Mouse (Mus musculus) kidney, embryonic 16.5 days (tissue): ENCODE results near the gene Wbp1. TPM values are rescaled to one million over a fixed set of nuclear protein-coding genes. Genes with fewer than 3 reads are reported as not detected.

Experiments
- ATAC-seq: fragments of 200-750 bp; cut with Nextera tagmentation; 2 replicates; pipeline ENCODE4 v1.8.0; 2017; ENCODE audit warnings: moderate TSS enrichment; ENCODE audit not compliant: low FRiP score, low TSS enrichment
- H3K27ac ChIP-seq: fragments of 300-500 bp; sonication (generic); 2 replicates; pipeline ENCODE4 v1.5.1; 2014; ENCODE audit warnings: low read length
- H3K27me3 ChIP-seq: fragments of 300-500 bp; sonication (generic); 2 replicates; pipeline ENCODE4 v1.6.1; 2014; ENCODE audit warnings: low read length, control low read depth, mixed read lengths; ENCODE audit not compliant: insufficient read depth
- H3K36me3 ChIP-seq: fragments of 300-500 bp; sonication (generic); 2 replicates; pipeline ENCODE4 v1.6.1; 2014; ENCODE audit warnings: low read length, control low read depth, mixed read lengths; ENCODE audit not compliant: insufficient read depth
- H3K4me1 ChIP-seq: fragments of 300-500 bp; sonication (generic); 2 replicates; pipeline ENCODE4 v1.6.1; 2014; ENCODE audit warnings: low read length, control low read depth, mixed read lengths; ENCODE audit not compliant: insufficient read depth
- H3K4me2 ChIP-seq: fragments of 300-500 bp; sonication (generic); replicated peaks from 2 replicates; pipeline ENCODE4 v1.6.1; 2014; ENCODE audit warnings: low read depth, low read length
- H3K4me3 ChIP-seq: fragments of 300-500 bp; sonication (generic); 2 replicates; pipeline ENCODE4 v1.5.1; 2014; ENCODE audit warnings: mild to moderate bottlenecking, low read length
- H3K9ac ChIP-seq: fragments of 300-500 bp; sonication (generic); replicated peaks from 2 replicates; pipeline ENCODE4 v1.6.1; 2014; ENCODE audit warnings: low read length
- H3K9me3 ChIP-seq: fragments of 300-500 bp; sonication (generic); 2 replicates; pipeline ENCODE4 v1.6.1; 2016; ENCODE audit warnings: low read length, control low read depth
- WGBS: fragments of 180-500 bp; shearing (Covaris S2); extraction: QIAGEN DNeasy Blood & Tissue Kit; methylation state at CpG from one replicate; pipeline ENCODE4 v1.1.7; 2014; 5-methylcytosine and 5-hydroxymethylcytosine counted together
- polyA plus RNA-seq: library from polyadenylated mRNA; unstranded; fragments of >200 nt; fragmentation: Nextera tagmentation; extraction: Ambion mirVana; gene quantifications from 2 replicates; pipeline ENCODE4 v1.2.1, GENCODE M21; 2015

Wbp1 gene
- polyA plus RNA-seq, 1 experiment from 2014 or later = 160 TPM

- H3K4me1 ChIP-seq = peaks cover 62% of the 10 kb centered on the region
- no peaks in the 10 kb centered on the region for H3K9me3 ChIP-seq
- ATAC-seq = no peak
- H3K9ac ChIP-seq = peak overlapping the region; percentile 82
- H3K27ac ChIP-seq = peak overlapping the region; percentile 45
- peaks cover 20% of the 10 kb centered on the region for H3K36me3 ChIP-seq
- no peak overlapping the region for H3K4me3 ChIP-seq
- H3K4me2 ChIP-seq = peak overlapping the region; percentile 87; the same call in 1 of the 2 replicates
- 61% methylated on average over 14 of the region's 14 CpGs for WGBS
- no peaks in the 10 kb centered on the region for H3K27me3 ChIP-seq
Observed at GRCm38 (mm10) chr6:83118825-83119733, 2.3 kb downstream of the Wbp1 start.

GRCm38 (mm10) chr6:83118369-83118768 lies 3.0 kb downstream of the Wbp1 start:
- Histone ChIP-seq H3K4me3 (no peak overlapping the region), H3K36me3 (peaks cover 20% of the 10 kb centered on the region), H3K4me1 (peaks cover 55% of the 10 kb centered on the region), H3K27ac (no peak overlapping the region), H3K4me2 (no peak overlapping the region), H3K9ac (no peak overlapping the region), H3K9me3 (no peaks in the 10 kb centered on the region), H3K27me3 (no peaks in the 10 kb centered on the region)
- ATAC-seq = no peak
- WGBS = 82% methylated on average over 11 of the region's 11 CpGs

- WGBS = 87% methylated on average over 13 of the region's 13 CpGs
- Histone ChIP-seq H3K27ac (no peak overlapping the region; the same call in 1 of the 2 replicates), H3K9ac (no peak overlapping the region; the same call in 1 of the 2 replicates), H3K27me3 (no peaks in the 10 kb centered on the region), H3K36me3 (peaks cover 17% of the 10 kb centered on the region), H3K4me1 (peaks cover 48% of the 10 kb centered on the region), H3K9me3 (no peaks in the 10 kb centered on the region), H3K4me3 (no peak overlapping the region), H3K4me2 (no peak overlapping the region)
- no peak for ATAC-seq
Observed at GRCm38 (mm10) chr6:83117616-83118015, 3.7 kb downstream of the Wbp1 start.

GRCm38 (mm10) chr6:83117165-83117438 lies 4.3 kb downstream of the Wbp1 start:
- H3K4me1 ChIP-seq = peaks cover 43% of the 10 kb centered on the region
- no peak overlapping the region for H3K4me2 ChIP-seq
- 0 out of 2 replicates have a peak overlapping the region, but pooled peaks have one; percentile 69 for H3K9ac ChIP-seq
- H3K36me3 ChIP-seq = peaks cover 17% of the 10 kb centered on the region
- ATAC-seq = no peak
- no peaks in the 10 kb centered on the region for H3K27me3 ChIP-seq
- H3K4me3 ChIP-seq = no peak overlapping the region
- WGBS = 82% methylated on average over 4 of the region's 4 CpGs
- no peak overlapping the region for H3K27ac ChIP-seq
- no peaks in the 10 kb centered on the region for H3K9me3 ChIP-seq

GRCm38 (mm10) chr6:83116373-83117164 lies 4.8 kb downstream of the Wbp1 start:
- no peaks in the 10 kb centered on the region for H3K9me3 ChIP-seq

GRCm38 (mm10) chr6:83115682-83116372 lies 5.5 kb downstream of the Wbp1 start:
- Histone ChIP-seq H3K4me1 (peaks cover 41% of the 10 kb centered on the region), H3K9me3 (no peaks in the 10 kb centered on the region), H3K4me3 (peak overlapping the region; percentile 72), H3K27ac (peak overlapping the region; percentile 21; the same call in 1 of the 2 replicates), H3K36me3 (peaks cover 17% of the 10 kb centered on the region), H3K4me2 (peak overlapping the region; percentile 90), H3K9ac (peak overlapping the region; percentile 69), H3K27me3 (no peaks in the 10 kb centered on the region)
- peak; percentile 59 for ATAC-seq
- under 1% methylated on average over 41 of the region's 48 CpGs for WGBS

More at GRCm38 (mm10) chr6:83116373-83117164, 4.8 kb downstream of the Wbp1 start:
- Histone ChIP-seq H3K4me2 (peak overlapping the region; percentile 90), H3K4me1 (peaks cover 41% of the 10 kb centered on the region), H3K4me3 (peak overlapping the region; percentile 72), H3K27ac (0 out of 2 replicates have a peak overlapping the region, but pooled peaks have one; percentile 21), H3K9ac (peak overlapping the region; percentile 69), H3K36me3 (peaks cover 17% of the 10 kb centered on the region), H3K27me3 (no peaks in the 10 kb centered on the region)
- ATAC-seq = no peak
- 62% methylated on average over 11 of the region's 11 CpGs for WGBS

GRCm38 (mm10) chr6:83115011-83115671 lies 6.2 kb downstream of the Wbp1 start, which contains the start of gene Mogs:
Gene Mogs, plus strand, starts transcription at chr6:83115496.
- H3K9me3 ChIP-seq = no peaks in the 10 kb centered on the region
- peaks cover 17% of the 10 kb centered on the region for H3K36me3 ChIP-seq
- peak within 1 kb of the TSS; percentile 69 for H3K9ac ChIP-seq
- H3K4me1 ChIP-seq = peaks cover 39% of the 10 kb centered on the region
- ATAC-seq = peak; percentile 89
- 1% methylated on average over 40 of the region's 58 CpGs for WGBS
- H3K27ac ChIP-seq = peak within 1 kb of the TSS; percentile 82
- H3K4me3 ChIP-seq = peak within 1 kb of the TSS; percentile 72
- H3K4me2 ChIP-seq = peak within 1 kb of the TSS; percentile 90
- H3K27me3 ChIP-seq = no peaks in the 10 kb centered on the region

GRCm38 (mm10) chr6:83111510-83112136 lies 9.7 kb downstream of the Wbp1 start:
- WGBS = 89% methylated on average over 4 of the region's 4 CpGs
- Histone ChIP-seq H3K27me3 (no peaks in the 10 kb centered on the region), H3K9me3 (no peaks in the 10 kb centered on the region), H3K4me2 (no peak overlapping the region), H3K36me3 (no peaks in the 10 kb centered on the region; the same call in 1 of the 2 replicates), H3K4me1 (peaks cover 28% of the 10 kb centered on the region), H3K9ac (no peak overlapping the region), H3K27ac (no peak overlapping the region), H3K4me3 (no peak overlapping the region)
- no peak for ATAC-seq
